Comparison of ENCODE assay signal across 9 mouse cellular contexts in genomic region chr2:77176413-77176812, GRCm38 (mm10). TPM values are rescaled to one million over a fixed set of nuclear protein-coding genes. Genes with fewer than 3 reads are reported as not detected.
DNase-seq lines count a peak whose midpoint lies in the region; ATAC-seq and TF ChIP-seq lines count a peak whose summit lies in the region.
"Had no signal": no experiment of that assay in that cellular context is flagged by ENCODE, and none has a peak within 500 bp of the region (broad histone marks: within the 10 kb centered on the region; RNA-seq: fewer than 3 reads in every experiment).

No protein-coding gene starts in this region.

- no peak overlapping the region for H3K27ac ChIP-seq in forebrain, postnatal 0 days (ENCODE audit: low read depth, low read length)
- H3K27ac ChIP-seq in forebrain, embryonic 13.5 days, result no peak overlapping the region
- H3K27ac ChIP-seq in ES-Bruce4 (ENCODE audit: insufficient read depth, low read length), result peak overlapping the region; percentile 49
- H3K27ac ChIP-seq in liver, embryonic 15.5 days (replicated peaks), result peak overlapping the region; percentile 73
- H3K27ac ChIP-seq in midbrain, embryonic 14.5 days (replicated peaks; ENCODE audit: low read depth, low read length), result no peak overlapping the region

- WGBS in forebrain, postnatal 0 days, result 73% methylated on average over 10 of the region's 10 CpGs
- WGBS in forebrain, embryonic 13.5 days, result 68% methylated on average over 10 of the region's 10 CpGs
- WGBS in liver, embryonic 15.5 days (ENCODE audit: insufficient replicate concordance), result 12% methylated on average over 10 of the region's 10 CpGs
- 73% methylated on average over 10 of the region's 10 CpGs for WGBS in midbrain, embryonic 14.5 days

- no peaks in the 10 kb centered on the region for H3K4me1 ChIP-seq in forebrain, postnatal 0 days (ENCODE audit: insufficient read depth)
- H3K4me1 ChIP-seq in forebrain, embryonic 13.5 days, result peaks cover 27% of the 10 kb centered on the region
- peaks cover 2% of the 10 kb centered on the region for H3K4me1 ChIP-seq in ES-Bruce4 (ENCODE audit: control insufficient read depth, insufficient read depth, low read length)
- peaks cover 48% of the 10 kb centered on the region for H3K4me1 ChIP-seq in liver, embryonic 15.5 days (replicated peaks)
- peaks cover 11% of the 10 kb centered on the region for H3K4me1 ChIP-seq in midbrain, embryonic 14.5 days (ENCODE audit: control insufficient read depth, insufficient read depth, low read length)

- no peak for TF ChIP-seq EP300 in ES-Bruce4 (IDR thresholded peaks at IDR 0.05; ENCODE audit: insufficient read depth, low read depth, low read length)

- no peaks in the 10 kb centered on the region; the same call in 1 of the 2 replicates for H3K36me3 ChIP-seq in forebrain, postnatal 0 days (ENCODE audit: insufficient read depth)
- H3K36me3 ChIP-seq in forebrain, embryonic 13.5 days (ENCODE audit: poor library complexity, severe bottlenecking), result no peaks in the 10 kb centered on the region
- H3K36me3 ChIP-seq in ES-Bruce4 (ENCODE audit: control insufficient read depth, insufficient read depth, low read length, poor library complexity, severe bottlenecking), result no peaks in the 10 kb centered on the region
- no peaks in the 10 kb centered on the region for H3K36me3 ChIP-seq in liver, embryonic 15.5 days (replicated peaks)
- no peaks in the 10 kb centered on the region for H3K36me3 ChIP-seq in midbrain, embryonic 14.5 days (ENCODE audit: control insufficient read depth, insufficient read depth, low read length)

- no peak for DNase-seq in forebrain, postnatal 0 days
- no peak for DNase-seq in frontal cortex, postnatal 25 days (ENCODE audit: low spot score in 2 of 2)
- DNase-seq in neural tube, embryonic 10.5 days (ENCODE audit: extremely low spot score, low spot score), result no peak
- no peak for DNase-seq in midbrain, embryonic 14.5 days
- DNase-seq: cerebellum, adult 18-20 months had no signal

- no peak for TF ChIP-seq CTCF in forebrain, postnatal 0 days (IDR thresholded peaks at IDR 0.05; ENCODE audit: low read depth)
- TF ChIP-seq CTCF in ES-Bruce4 (IDR thresholded peaks at IDR 0.05; ENCODE audit: low read depth, low read length), result no peak

- no peak for TF ChIP-seq POLR2A in ES-Bruce4 (IDR thresholded peaks at IDR 0.05; ENCODE audit: insufficient read depth, low read length)

- H3K9ac ChIP-seq in forebrain, postnatal 0 days, result no peak overlapping the region
- no peak overlapping the region for H3K9ac ChIP-seq in forebrain, embryonic 13.5 days
- no peak overlapping the region for H3K9ac ChIP-seq in ES-Bruce4 (ENCODE audit: low read depth, poor library complexity, severe bottlenecking)
- H3K9ac ChIP-seq in liver, embryonic 15.5 days, result no peak overlapping the region
- no peak overlapping the region for H3K9ac ChIP-seq in midbrain, embryonic 14.5 days (replicated peaks; ENCODE audit: low read length)

- no peaks in the 10 kb centered on the region for H3K27me3 ChIP-seq in forebrain, postnatal 0 days (ENCODE audit: insufficient read depth, low read length)
- H3K27me3 ChIP-seq in forebrain, embryonic 13.5 days, result no peaks in the 10 kb centered on the region
- H3K27me3 ChIP-seq in ES-Bruce4 (ENCODE audit: control insufficient read depth, insufficient read depth, low read length, poor library complexity, severe bottlenecking), result no peaks in the 10 kb centered on the region
- H3K27me3 ChIP-seq in liver, embryonic 15.5 days, result no peaks in the 10 kb centered on the region; the same call in 1 of the 2 replicates
- H3K27me3 ChIP-seq in midbrain, embryonic 14.5 days (ENCODE audit: control insufficient read depth, insufficient read depth, low read length), result no peaks in the 10 kb centered on the region

- H3K9me3 ChIP-seq in forebrain, postnatal 0 days (ENCODE audit: low read length), result no peaks in the 10 kb centered on the region
- H3K9me3 ChIP-seq in forebrain, embryonic 13.5 days (replicated peaks), result no peaks in the 10 kb centered on the region
- H3K9me3 ChIP-seq in ES-Bruce4 (replicated peaks; ENCODE audit: control insufficient read depth, insufficient read depth, low read length, poor library complexity, severe bottlenecking), result peaks cover 4% of the 10 kb centered on the region
- H3K9me3 ChIP-seq in liver, embryonic 15.5 days (replicated peaks), result no peaks in the 10 kb centered on the region
- no peaks in the 10 kb centered on the region for H3K9me3 ChIP-seq in midbrain, embryonic 14.5 days (ENCODE audit: control insufficient read depth, low read length)

- H3K4me2 ChIP-seq in forebrain, postnatal 0 days (ENCODE audit: low read depth), result no peak overlapping the region
- H3K4me2 ChIP-seq in forebrain, embryonic 13.5 days, result no peak overlapping the region
- H3K4me2 ChIP-seq in liver, embryonic 15.5 days, result peak overlapping the region; percentile 58
- no peak overlapping the region for H3K4me2 ChIP-seq in midbrain, embryonic 14.5 days (ENCODE audit: low read length)

- peak; percentile 21 for ATAC-seq in forebrain, postnatal 0 days
- no peak for ATAC-seq in forebrain, embryonic 13.5 days
- peak; percentile 67 for ATAC-seq in granulocyte monocyte progenitor cell, adult 5-6 weeks (replicated peaks; ENCODE audit: poor library complexity, severe bottlenecking)
- ATAC-seq in liver, embryonic 15.5 days (ENCODE audit: insufficient read depth), result peak; percentile 80
- ATAC-seq in midbrain, embryonic 14.5 days (ENCODE audit: low FRiP score, low TSS enrichment), result no peak

- H3K4me3 ChIP-seq in forebrain, postnatal 0 days (ENCODE audit: low read depth, low read length), result no peak overlapping the region
- no peak overlapping the region for H3K4me3 ChIP-seq in forebrain, embryonic 13.5 days
- no peak overlapping the region for H3K4me3 ChIP-seq in ES-Bruce4 (ENCODE audit: low read depth, low read length)
- H3K4me3 ChIP-seq in liver, embryonic 15.5 days (replicated peaks), result peak overlapping the region; percentile 9; the same call in 1 of the 2 replicates
- H3K4me3 ChIP-seq in midbrain, embryonic 14.5 days (replicated peaks; ENCODE audit: low read depth, low read length), result no peak overlapping the region

RNA-seq across cellular contexts. Expression of gene Ccdc141, which starts 6.0 kb away (rescaled TPM):
- 11.3 and 18.6 TPM in 2 replicates for total RNA-seq in forebrain, postnatal 0 days (2014; rRNA removed)
- polyA plus RNA-seq in forebrain, postnatal 0 days (2015; fragmentation: Nextera tagmentation; extraction: Ambion mirVana), result 5.0 and 7.3 TPM in 2 replicates
- 3.0 and 3.6 TPM in 2 replicates for polyA plus RNA-seq in forebrain, embryonic 13.5 days (2015; fragmentation: Nextera tagmentation; extraction: Ambion mirVana)
- polyA plus RNA-seq in ES-Bruce4 (2011; ENCODE audit: insufficient read depth, insufficient read length, low read depth, missing spikeins), result 2.3 and 6.6 TPM in 2 replicates
- not detected in 2 replicates for total RNA-seq in granulocyte monocyte progenitor cell, adult 5-6 weeks (2014; fragmentation: Nextera tagmentation)
- 0.86 TPM in 1 of 2 replicates, not detected in the other for total RNA-seq in granulocyte monocyte progenitor cell, adult 5-6 weeks (2017)
- polyA plus RNA-seq in liver, embryonic 15.5 days (2015; fragmentation: Nextera tagmentation; extraction: Ambion mirVana), result 0.81 and 1.4 TPM in 2 replicates
- 4.9 and 6.9 TPM in 2 replicates for polyA plus RNA-seq in midbrain, embryonic 14.5 days (2014; fragmentation: Nextera tagmentation; extraction: Ambion mirVana)

Comparison
In these comparisons a context has a peak if more than half of its experiments do, and no peak if none do; other contexts are left out.
1. ATAC-seq: peak in forebrain, postnatal 0 days (single experiment), granulocyte monocyte progenitor cell, adult 5-6 weeks (single experiment) and liver, embryonic 15.5 days (single experiment); none in forebrain, embryonic 13.5 days (single experiment) and midbrain, embryonic 14.5 days (single experiment).
2. H3K27ac ChIP-seq: peak in ES-Bruce4 (single experiment) and liver, embryonic 15.5 days (single experiment); none in forebrain, postnatal 0 days (single experiment), forebrain, embryonic 13.5 days (single experiment) and midbrain, embryonic 14.5 days (single experiment).